Mouse (Mus musculus) liver, embryonic 12.5 days (tissue): ENCODE results near the gene Nr1d1. TPM values are rescaled to one million over a fixed set of nuclear protein-coding genes. Genes with fewer than 3 reads are reported as not detected.

Source experiments
- ATAC-seq: fragments of 200-750 bp; cut with Nextera tagmentation; 2 replicates; pipeline ENCODE4 v1.8.0; 2017; ENCODE audit warnings: moderate number of reproducible peaks, mild to moderate bottlenecking, moderate library complexity
- H3K27ac ChIP-seq: fragments of 300-500 bp; sonication (generic); 2 replicates; pipeline ENCODE4 v1.5.1; 2016; ENCODE audit warnings: mild to moderate bottlenecking
- H3K27me3 ChIP-seq: fragments of 300-500 bp; sonication (generic); replicated peaks from 2 replicates; pipeline ENCODE4 v1.6.1; 2016; ENCODE audit warnings: mild to moderate bottlenecking, moderate library complexity
- H3K36me3 ChIP-seq: fragments of 300-500 bp; sonication (generic); 2 replicates; pipeline ENCODE4 v1.6.1; 2016; ENCODE audit warnings: mild to moderate bottlenecking, moderate library complexity
- H3K4me1 ChIP-seq: fragments of 300-500 bp; sonication (generic); 2 replicates; pipeline ENCODE4 v1.6.1; 2016
- H3K4me2 ChIP-seq: fragments of 300-500 bp; sonication (generic); 2 replicates; pipeline ENCODE4 v1.6.1; 2016; ENCODE audit warnings: mild to moderate bottlenecking, moderate library complexity
- H3K4me3 ChIP-seq: fragments of 300-500 bp; sonication (generic); 2 replicates; pipeline ENCODE4 v1.5.1; 2016; ENCODE audit warnings: mild to moderate bottlenecking, moderate library complexity
- H3K9ac ChIP-seq: fragments of 300-500 bp; sonication (generic); 2 replicates; pipeline ENCODE4 v1.6.1; 2016; ENCODE audit warnings: mild to moderate bottlenecking, moderate library complexity
- H3K9me3 ChIP-seq: fragments of 300-500 bp; sonication (generic); replicated peaks from 2 replicates; pipeline ENCODE4 v1.6.1; 2016; ENCODE audit warnings: mild to moderate bottlenecking, moderate library complexity
- WGBS: fragments of 180-500 bp; shearing (Covaris S2); methylation state at CpG from one replicate; pipeline ENCODE4 v1.1.7; 2016; ENCODE audit not compliant: insufficient replicate concordance; 5-methylcytosine and 5-hydroxymethylcytosine counted together
- polyA plus RNA-seq: library from polyadenylated mRNA; unstranded; fragments of >200 nt; fragmentation: Nextera tagmentation; extraction: Ambion mirVana; gene quantifications from 2 replicates; pipeline ENCODE4 v1.2.1, GENCODE M21; 2016

Nr1d1 gene
- polyA plus RNA-seq, 1 experiment from 2014 or later, result 1.4 TPM

DNA sequence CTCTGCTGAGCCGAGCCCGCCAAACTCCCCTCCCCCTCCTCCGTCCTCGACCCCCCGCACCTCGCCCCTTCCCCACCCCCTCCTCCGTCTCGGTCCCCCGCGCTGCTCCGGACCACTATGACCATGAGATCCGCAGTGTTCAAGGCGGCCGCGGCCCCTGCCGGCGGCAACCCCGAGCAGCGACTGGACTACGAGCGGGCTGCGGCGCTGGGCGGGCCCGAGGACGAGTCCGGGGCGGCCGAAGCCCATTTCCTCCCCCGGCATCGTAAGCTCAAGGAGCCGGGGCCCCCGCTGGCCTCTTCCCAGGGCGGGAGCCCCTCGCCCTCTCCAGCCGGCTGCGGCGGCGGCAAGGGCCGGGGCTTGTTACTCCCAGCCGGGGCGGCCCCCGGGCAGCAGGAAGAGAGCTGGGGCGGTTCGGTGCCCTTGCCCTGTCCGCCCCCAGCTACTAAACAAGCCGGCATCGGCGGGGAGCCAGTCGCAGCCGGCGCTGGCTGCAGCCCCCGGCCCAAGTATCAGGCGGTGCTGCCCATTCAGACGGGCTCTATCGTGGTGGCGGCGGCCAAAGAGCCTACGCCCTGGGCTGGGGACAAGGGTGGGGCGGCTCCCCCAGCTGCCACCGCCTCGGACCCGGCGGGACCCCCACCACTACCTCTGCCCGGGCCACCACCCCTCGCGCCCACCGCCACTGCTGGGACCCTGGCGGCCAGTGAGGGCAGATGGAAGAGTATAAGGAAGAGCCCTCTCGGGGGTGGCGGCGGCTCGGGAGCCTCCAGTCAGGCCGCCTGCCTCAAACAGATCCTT lies 20.8 kb upstream of the Nr1d1 start:
- Histone ChIP-seq H3K4me1 (peaks cover 59% of the 10 kb centered on the region), H3K9ac (peak overlapping the region; percentile 99), H3K27ac (peak overlapping the region; percentile 98), H3K4me2 (peak overlapping the region; percentile 96), H3K36me3 (peaks cover 36% of the 10 kb centered on the region), H3K9me3 (no peaks in the 10 kb centered on the region), H3K4me3 (peak overlapping the region; percentile 91), H3K27me3 (no peaks in the 10 kb centered on the region)
- WGBS, result under 1% methylated on average over 71 of the region's 74 CpGs
- peak; percentile 66 for ATAC-seq

DNA sequence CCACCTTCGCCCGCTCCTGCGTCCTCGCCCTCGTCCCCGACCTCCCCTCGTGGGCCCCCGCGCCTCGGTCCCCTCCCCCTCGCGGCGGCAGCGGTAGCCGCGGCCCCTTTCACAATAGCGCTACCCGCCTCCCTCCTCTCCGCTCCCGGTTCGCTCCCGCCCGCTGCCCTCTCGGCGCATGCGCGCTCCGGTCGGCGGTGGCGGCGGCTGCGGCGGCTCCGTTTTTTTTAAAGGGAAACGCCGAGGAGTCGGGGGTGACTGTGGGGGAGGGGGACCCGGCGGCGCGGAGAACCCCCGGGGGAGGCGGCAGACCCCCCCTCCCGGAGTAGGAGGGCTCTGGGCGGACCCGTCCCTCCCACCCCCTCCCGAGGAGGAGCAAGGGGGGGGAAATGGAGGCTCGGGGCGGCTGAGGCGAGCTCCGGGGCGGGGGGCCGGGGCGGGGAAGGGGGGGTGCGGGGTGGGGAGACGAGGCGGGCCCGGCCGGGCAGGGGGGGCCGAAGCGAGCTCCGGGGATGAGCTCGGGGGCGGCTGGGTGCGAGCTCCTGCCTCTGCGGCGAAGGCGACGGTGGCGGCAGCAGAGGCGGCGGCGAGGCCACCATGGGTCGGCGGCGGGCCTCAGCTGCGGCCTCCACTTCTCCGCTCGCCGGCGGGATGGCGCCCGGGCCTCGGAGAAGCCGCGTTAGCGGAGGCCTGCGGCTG lies 20.0 kb upstream of the Nr1d1 start, which contains the start of gene Msl1:
TSS of gene Msl1 (plus strand) at position 502 of the 699 bp plus-strand sequence.
- peak; percentile 75 for ATAC-seq
- Histone ChIP-seq H3K36me3 (peaks cover 28% of the 10 kb centered on the region), H3K4me3 (peak within 1 kb of the TSS; percentile 91), H3K9me3 (no peaks in the 10 kb centered on the region), H3K27me3 (no peaks in the 10 kb centered on the region), H3K9ac (peak within 1 kb of the TSS; percentile 99), H3K27ac (peak within 1 kb of the TSS; percentile 98), H3K4me1 (peaks cover 67% of the 10 kb centered on the region), H3K4me2 (peak within 1 kb of the TSS; percentile 96)
- WGBS, result under 1% methylated on average over 55 of the region's 89 CpGs

DNA sequence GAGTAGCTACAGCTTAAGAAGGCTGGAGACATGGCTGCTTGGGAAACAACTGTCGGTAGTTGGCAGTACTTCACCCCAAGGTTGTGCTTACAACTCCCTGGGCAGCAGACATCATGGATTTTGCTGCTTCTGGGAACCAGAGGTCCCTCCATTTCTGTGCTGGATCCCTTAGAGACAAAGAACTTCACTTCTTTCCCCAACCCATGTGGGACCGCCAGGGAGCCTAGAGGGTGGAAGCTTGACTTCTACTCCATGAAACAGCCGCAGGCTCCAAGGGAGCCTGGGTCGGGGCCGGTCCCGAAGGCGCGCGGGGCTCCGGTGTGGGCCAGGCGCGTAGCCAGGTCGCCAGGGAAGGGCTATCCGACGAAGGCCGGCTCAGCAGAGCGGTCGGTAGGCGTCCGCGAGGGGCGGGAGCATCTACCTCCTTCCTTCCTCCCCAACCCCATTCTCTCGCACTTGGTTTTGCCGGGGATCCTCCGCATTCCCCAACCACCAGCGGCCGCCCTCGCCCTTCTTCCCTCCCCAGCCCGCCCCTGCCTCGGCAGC lies 19.4 kb upstream of the Nr1d1 start:
- no peaks in the 10 kb centered on the region for H3K9me3 ChIP-seq
- WGBS, result under 1% methylated on average over 30 of the region's 30 CpGs
- ATAC-seq, result peak; percentile 68
- peak overlapping the region; percentile 96 for H3K4me2 ChIP-seq
- H3K27ac ChIP-seq, result peak overlapping the region; percentile 98
- peaks cover 22% of the 10 kb centered on the region for H3K36me3 ChIP-seq
- H3K4me3 ChIP-seq, result peak overlapping the region; percentile 91
- H3K4me1 ChIP-seq, result peaks cover 73% of the 10 kb centered on the region
- no peaks in the 10 kb centered on the region for H3K27me3 ChIP-seq
- peak overlapping the region; percentile 99 for H3K9ac ChIP-seq

DNA sequence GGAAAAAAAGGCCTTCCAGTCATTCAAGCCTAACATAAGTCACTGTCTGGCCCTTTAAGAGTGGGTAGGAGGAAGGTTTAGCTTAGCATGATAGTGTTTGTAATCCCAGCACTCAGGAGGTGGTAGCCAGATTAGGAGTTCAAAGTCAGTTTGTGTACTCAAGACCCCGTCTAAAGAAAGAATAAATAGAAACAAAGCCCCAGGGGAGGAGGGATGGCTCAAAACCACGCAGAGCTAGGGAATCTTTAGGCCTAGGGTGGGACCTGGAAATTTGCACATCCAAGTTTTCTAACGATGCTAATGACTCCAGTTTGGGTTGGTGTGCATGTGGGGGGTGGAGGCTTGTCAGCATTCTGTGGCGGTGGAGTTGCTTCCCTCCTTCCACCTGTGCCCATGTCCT lies 16.9 kb upstream of the Nr1d1 start:
- ATAC-seq, result no peak
- Histone ChIP-seq H3K4me3 (no peak overlapping the region), H3K27me3 (no peaks in the 10 kb centered on the region), H3K9ac (no peak overlapping the region), H3K36me3 (no peaks in the 10 kb centered on the region), H3K9me3 (no peaks in the 10 kb centered on the region), H3K4me2 (no peak overlapping the region), H3K4me1 (peaks cover 78% of the 10 kb centered on the region), H3K27ac (no peak overlapping the region)
- WGBS, result 32% methylated on average over 4 of the region's 4 CpGs

DNA sequence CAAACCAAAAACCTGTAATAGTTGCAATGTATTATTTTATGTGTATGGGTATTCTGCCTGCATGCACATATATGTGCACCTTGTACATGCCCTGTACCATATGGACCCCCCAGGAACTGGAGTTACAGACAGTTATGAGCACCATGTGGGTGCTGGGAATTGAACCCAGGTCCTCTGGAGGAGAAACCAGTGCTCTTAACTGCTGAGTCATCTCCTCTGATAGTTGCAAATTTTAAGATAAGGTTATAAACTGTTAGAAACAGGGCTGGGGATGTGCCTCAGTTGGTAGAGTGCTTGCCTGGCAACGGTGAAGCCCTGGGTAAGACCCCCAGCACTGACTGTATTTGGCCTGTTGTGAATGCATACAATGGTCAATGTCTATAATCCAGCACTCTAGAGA lies 16.3 kb upstream of the Nr1d1 start:
- Histone ChIP-seq H3K36me3 (no peaks in the 10 kb centered on the region), H3K4me2 (no peak overlapping the region), H3K4me1 (peaks cover 78% of the 10 kb centered on the region), H3K27ac (no peak overlapping the region), H3K9ac (no peak overlapping the region), H3K27me3 (no peaks in the 10 kb centered on the region), H3K4me3 (no peak overlapping the region), H3K9me3 (no peaks in the 10 kb centered on the region)
- no peak for ATAC-seq
- 69% methylated on average over 1 of the region's 1 CpGs for WGBS

DNA sequence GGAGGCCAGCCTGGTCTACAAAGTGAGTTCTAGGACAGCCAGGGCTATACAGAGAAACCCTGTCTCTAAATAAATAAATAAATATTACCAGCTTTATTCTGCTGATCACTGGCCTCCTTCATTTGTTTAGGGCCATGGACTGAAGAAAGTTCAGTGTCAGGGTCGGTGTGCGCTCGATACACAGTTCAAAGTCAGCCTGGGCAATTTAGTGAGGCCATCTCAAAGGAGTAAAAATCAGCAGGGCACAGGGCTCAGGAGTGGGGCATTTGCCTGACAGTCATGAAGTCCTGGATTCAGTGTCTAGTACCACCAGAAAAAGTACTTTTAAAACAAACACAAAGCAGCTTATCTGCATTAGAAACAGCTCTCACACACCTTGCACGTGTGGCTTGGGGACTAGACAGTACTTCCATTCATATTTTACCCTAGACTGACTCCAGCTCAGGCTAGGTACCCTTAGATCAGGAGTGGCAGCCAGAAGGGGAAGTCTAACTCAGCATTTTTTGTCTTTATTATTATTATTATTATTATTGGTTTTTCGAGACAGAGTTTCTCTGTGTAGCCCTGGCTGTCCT lies 15.6 kb upstream of the Nr1d1 start:
- ATAC-seq, result no peak
- H3K9me3 ChIP-seq, result no peaks in the 10 kb centered on the region
- H3K27me3 ChIP-seq, result no peaks in the 10 kb centered on the region
- 82% methylated on average over 5 of the region's 5 CpGs for WGBS
- no peaks in the 10 kb centered on the region for H3K36me3 ChIP-seq
- no peak overlapping the region for H3K4me2 ChIP-seq
- no peak overlapping the region for H3K4me3 ChIP-seq
- peaks cover 80% of the 10 kb centered on the region for H3K4me1 ChIP-seq
- no peak overlapping the region for H3K9ac ChIP-seq
- H3K27ac ChIP-seq, result no peak overlapping the region

DNA sequence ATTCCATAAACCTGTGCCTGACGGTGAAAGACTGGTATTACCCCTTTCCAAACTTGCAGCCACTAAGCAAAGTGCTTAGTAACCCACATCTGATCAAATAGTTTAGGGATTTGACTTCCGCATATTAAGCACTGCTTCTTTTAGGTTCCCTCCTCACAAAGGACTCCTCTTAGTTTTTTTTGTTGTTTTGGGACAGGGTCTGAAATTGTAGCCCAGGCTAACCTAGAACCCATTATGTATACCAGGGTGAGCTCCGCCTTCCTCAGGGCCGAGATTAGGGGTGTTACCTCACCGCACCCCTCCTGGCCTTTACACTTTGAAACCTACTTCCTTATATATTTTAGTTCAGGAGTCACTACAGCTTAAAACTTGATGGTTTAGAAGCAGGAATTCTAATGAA lies 14.7 kb upstream of the Nr1d1 start:
- no peak for ATAC-seq
- Histone ChIP-seq H3K27ac (no peak overlapping the region), H3K9ac (peak overlapping the region; percentile 78), H3K36me3 (no peaks in the 10 kb centered on the region), H3K4me1 (peaks cover 89% of the 10 kb centered on the region), H3K4me3 (peak overlapping the region; percentile 66), H3K4me2 (peak overlapping the region; percentile 94), H3K9me3 (no peaks in the 10 kb centered on the region), H3K27me3 (no peaks in the 10 kb centered on the region)
- 23% methylated on average over 5 of the region's 5 CpGs for WGBS

DNA sequence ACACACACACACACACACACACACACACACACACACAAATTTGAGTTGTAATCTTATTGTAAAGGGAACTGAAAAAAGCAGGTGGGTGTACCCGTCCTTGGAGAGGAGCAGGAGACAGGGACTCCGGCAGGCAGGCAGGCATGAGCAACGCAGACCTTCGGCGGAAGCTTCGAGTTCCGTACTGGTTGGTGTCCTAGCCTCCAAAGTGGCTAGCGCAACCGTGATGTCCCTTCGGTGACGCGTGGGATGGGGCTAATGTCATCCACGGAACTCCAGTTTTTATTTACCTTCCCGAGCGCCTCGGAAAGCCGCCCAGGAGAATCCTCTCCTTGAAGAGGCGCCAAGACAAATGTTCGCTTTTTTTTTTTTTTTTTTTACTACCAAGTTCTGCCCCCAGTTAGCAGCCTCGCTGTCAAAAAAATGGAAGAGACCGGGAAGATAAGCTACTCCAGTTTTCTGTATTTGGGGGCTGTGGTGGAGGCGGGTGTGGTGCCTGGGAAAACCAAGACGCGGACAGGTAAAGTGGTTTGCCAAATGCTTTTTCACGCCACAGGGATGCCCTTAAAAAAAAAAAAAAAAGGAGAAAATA lies 14.2 kb upstream of the Nr1d1 start:
- ATAC-seq, result peak; percentile 33; the same call in 1 of the 2 replicates
- no peaks in the 10 kb centered on the region for H3K27me3 ChIP-seq
- H3K4me2 ChIP-seq, result peak overlapping the region; percentile 94
- no peaks in the 10 kb centered on the region for H3K36me3 ChIP-seq
- peak overlapping the region; percentile 78 for H3K27ac ChIP-seq
- 1% methylated on average over 25 of the region's 25 CpGs for WGBS
- H3K9ac ChIP-seq, result peak overlapping the region; percentile 78
- H3K4me1 ChIP-seq, result peaks cover 90% of the 10 kb centered on the region
- H3K4me3 ChIP-seq, result peak overlapping the region; percentile 66
- no peaks in the 10 kb centered on the region for H3K9me3 ChIP-seq

DNA sequence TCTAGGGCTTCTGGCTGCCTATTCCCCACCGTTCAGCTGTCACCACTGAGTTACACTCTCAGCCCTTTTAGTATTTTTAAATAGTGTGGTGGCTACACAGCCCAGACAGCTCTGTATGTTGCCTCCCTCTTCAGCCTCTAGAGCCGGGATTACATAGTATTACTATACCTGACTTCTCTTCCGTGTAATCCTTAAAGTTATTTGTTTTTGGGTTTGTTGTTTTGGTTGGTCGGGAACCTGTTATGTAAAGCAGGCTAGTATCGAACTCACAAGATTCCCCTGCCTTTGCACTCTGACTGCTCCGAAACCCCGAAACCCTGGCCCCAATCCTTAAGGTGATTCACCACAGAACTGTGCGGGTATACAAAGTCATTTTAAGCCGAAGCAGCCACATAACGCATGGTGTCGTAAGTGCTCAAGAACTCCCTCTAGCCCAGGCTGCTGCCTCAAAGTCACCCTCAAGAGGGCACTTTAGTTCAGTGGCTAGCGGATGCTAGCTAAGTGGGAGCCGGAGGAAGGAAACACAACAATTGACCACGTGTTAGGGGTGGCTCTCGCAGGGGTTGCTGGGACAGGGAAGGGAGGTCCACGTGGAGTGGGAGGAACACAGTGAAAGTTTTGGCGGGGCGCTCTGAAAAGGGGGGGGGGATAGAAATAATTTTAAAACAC lies 13.6 kb upstream of the Nr1d1 start:
- WGBS, result 11% methylated on average over 17 of the region's 18 CpGs
- peak overlapping the region; percentile 78 for H3K9ac ChIP-seq
- H3K4me3 ChIP-seq, result peak overlapping the region; percentile 66
- H3K27me3 ChIP-seq, result no peaks in the 10 kb centered on the region
- peak overlapping the region; percentile 78 for H3K27ac ChIP-seq
- no peaks in the 10 kb centered on the region for H3K36me3 ChIP-seq
- H3K9me3 ChIP-seq, result no peaks in the 10 kb centered on the region
- H3K4me2 ChIP-seq, result peak overlapping the region; percentile 94
- peak; percentile 82 for ATAC-seq
- H3K4me1 ChIP-seq, result peaks cover 90% of the 10 kb centered on the region

DNA sequence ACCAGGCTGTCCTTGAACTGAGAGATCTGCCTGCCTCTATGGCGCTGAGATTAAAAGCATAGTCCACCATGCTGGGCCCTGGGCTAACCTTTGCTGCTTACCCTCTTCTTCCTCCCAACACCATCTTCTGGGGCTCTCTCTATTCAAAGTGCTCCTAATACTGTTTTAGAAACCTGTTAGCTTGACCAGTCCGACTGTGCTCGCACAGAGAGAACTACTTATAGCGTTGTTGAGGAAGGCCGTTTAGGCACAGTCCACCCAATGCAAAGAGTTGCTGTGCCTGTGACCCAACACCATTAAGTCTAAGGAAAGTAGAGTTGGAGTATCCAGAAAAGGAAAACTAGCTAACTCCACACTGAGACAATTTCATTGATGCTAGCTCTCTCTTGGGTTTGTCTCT lies 13.0 kb upstream of the Nr1d1 start:
- Histone ChIP-seq H3K4me1 (peaks cover 92% of the 10 kb centered on the region), H3K9me3 (no peaks in the 10 kb centered on the region), H3K36me3 (no peaks in the 10 kb centered on the region), H3K27ac (peak overlapping the region; percentile 78), H3K4me3 (peak overlapping the region; percentile 66; the same call in 1 of the 2 replicates), H3K4me2 (peak overlapping the region; percentile 94), H3K9ac (peak overlapping the region; percentile 78; the same call in 1 of the 2 replicates), H3K27me3 (no peaks in the 10 kb centered on the region)
- no peak for ATAC-seq
- 93% methylated on average over 5 of the region's 5 CpGs for WGBS

DNA sequence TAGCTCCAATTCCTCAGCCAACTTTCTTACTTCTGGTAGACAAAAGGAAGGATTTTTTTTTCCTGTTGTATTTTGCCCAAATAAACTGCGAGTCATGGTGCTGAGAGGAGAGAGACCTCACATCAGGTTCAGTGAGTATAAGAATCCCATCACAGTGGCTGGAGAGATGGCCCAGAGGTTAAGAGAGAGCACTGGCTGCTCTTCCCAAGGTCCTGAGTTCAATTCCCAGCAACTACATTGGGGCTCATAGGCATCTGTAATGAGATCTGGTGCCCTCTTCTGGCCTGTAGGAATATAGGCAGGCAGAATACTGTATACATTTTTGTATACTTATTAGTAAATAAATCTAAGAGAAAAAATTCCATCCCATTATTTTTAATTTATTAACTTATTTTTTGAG lies 12.6 kb upstream of the Nr1d1 start:
- H3K27me3 ChIP-seq, result no peaks in the 10 kb centered on the region
- H3K4me3 ChIP-seq, result no peak overlapping the region
- no peak overlapping the region for H3K9ac ChIP-seq
- no peak overlapping the region for H3K4me2 ChIP-seq
- H3K9me3 ChIP-seq, result no peaks in the 10 kb centered on the region
- 94% methylated on average over 1 of the region's 1 CpGs for WGBS
- no peak for ATAC-seq
- H3K27ac ChIP-seq, result peak overlapping the region; percentile 66; the same call in 1 of the 2 replicates
- H3K4me1 ChIP-seq, result peaks cover 97% of the 10 kb centered on the region
- H3K36me3 ChIP-seq, result no peaks in the 10 kb centered on the region
